Mouse (Mus musculus) layer of hippocampus, adult 11-12 months (tissue): Measurements from ENCODE around the gene Usp33.

Source experiments
- DNase-seq: peaks from one replicate; pipeline ENCODE4 v3.0.0; 2022; ENCODE audit warnings: low spot score

Usp33 gene

DNA sequence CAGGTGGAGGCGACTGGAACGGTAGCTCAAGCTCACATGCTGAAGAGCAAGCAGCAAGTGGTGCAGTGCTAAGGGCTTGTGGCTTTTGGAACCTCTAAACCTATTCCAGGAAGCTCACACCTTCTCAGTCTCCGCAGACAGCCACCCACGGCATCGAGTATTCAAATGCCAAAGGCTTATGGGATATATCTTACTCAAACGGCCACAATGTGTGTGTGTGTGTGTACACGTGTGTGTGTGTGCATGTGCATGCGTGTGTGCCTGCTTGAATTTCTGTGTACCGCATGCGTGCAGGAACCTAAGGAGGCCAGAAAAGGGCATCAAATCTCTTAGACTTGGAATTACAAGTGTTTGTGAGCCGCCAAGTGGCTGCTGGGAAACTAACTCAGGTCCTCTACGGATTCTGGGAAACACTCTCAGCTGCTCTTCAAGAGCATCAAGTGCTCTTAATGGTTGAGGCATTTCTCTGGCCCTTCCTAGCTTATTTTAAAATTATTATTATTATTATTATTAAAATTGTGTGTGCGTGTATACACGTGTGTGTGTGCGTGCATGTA, 3.2 kb upstream of the Usp33 start:
- DNase-seq = no peak

DNA sequence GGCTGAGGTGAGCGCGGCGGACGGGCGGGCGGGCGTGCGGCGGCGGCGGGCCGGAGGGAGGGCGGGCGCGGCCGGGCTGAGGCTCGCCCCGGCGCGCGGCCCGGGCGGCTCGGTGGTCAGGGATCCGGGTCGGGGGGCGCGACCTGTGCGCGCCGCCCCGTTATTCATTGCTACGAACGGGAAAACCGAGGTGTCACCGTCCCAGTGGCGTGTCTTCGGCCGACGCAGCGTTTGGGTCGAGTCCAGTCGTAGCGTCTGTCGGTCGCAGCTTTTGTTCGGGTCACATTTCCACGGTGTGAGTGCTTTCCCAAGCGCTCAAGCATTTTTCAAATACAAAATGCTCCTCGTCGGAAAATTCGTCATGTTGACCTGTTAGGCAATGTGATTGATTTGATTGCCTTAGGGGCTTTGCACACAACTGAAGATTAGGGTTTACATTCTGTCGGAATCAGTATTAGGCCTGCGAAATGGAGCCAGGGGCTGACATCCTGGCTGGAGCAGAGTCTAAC, 409 bp downstream of the Usp33 start:
- DNase-seq = peak; percentile 30

DNA sequence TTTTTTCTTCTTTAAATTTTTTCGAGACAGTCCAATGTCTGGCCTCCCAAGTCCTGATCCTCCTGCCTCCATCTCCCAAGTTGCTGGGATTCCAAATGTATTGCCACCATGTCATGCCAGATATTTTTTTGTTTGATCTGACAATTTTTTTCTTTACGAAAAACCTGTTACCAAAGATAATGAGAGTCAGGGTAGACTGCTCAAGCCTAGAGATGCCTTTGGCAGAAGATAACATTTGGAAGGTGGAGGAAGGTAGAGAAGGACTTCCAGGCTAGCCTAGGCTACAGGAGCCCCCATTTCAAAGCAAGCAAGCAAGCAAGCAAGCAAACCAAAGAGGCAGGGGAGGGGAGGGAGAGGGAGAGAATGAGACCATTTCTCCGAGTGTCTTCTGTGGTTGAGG, 949 bp downstream of the Usp33 start:
- no peak for DNase-seq

DNA sequence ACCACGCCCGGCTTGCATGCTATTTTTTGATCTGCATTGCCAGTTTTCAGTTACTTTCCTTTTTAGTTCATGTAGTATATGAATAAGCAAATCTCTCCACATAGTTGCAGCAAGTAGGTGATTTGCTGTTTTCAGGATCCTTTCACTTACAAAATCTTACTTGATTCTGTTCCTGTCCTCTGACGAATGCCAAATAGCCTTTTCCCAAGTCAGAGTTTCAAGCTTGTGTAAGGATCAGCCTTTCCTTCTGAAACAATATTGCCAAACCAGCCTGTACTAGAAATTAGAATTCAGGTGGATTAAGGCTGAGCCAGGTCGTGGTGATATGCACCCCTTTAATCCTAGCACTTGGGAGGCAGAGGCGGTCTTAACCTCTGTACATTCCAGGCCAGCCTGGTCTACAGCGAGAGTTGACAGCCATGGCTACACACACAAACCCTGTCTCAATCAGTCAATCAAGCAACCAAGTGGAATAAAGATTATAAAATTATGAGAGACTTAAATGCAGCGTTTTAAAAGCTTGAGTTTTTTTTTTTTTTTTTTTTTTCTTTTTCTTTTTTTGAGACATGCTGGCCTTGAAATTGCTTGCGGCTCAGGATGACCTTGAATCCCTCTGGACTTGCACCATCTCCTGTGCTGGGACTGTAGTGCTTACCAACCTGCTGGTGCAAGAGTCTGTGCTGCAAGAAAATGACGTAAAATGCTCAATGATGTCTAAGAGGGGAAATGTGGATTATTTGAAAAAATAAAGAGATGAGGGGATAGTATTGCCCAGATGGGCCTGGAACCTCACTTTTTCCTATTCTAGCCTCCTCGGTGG, 1.9 kb downstream of the Usp33 start:
- DNase-seq = no peak

DNA sequence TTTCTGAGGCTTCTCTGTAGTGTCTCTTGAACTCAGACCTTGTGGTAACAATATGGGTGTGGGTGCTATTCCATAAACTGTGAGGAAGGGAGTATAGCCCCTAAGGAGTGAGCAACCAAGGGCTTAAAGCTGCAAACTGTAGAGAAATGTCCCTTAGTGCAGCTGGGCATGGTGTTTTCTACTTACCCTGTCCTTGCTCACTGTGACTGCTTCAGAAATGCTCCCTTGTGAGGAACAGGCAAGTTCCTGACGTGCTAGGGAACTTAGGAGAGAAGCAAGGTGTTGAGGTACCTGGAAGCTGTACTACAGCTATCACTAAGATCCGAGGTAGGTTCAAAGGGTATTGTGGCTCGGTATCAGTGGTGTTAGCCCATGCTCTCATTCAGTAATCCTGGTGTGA, 4.2 kb downstream of the Usp33 start:
- no peak for DNase-seq

DNA sequence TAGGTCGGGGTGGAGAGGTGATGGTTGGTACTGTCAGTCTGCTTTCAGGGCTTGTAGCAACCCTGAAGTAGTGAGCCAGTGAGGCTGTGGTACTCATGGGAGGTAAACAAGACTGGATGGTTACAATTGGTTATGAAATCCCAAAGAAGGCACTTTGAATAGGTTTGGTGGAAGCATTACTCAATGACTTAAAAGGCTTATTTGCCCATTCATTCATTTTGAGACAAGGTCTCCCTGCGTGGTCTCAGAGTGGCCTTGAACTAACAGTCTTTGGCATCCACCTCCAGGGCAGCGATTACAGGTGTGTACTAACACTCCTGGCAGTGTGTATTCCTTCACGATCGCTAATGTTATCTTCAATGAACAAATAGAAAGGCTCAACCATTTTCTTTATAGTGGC, 4.7 kb downstream of the Usp33 start:
- DNase-seq = no peak

DNA sequence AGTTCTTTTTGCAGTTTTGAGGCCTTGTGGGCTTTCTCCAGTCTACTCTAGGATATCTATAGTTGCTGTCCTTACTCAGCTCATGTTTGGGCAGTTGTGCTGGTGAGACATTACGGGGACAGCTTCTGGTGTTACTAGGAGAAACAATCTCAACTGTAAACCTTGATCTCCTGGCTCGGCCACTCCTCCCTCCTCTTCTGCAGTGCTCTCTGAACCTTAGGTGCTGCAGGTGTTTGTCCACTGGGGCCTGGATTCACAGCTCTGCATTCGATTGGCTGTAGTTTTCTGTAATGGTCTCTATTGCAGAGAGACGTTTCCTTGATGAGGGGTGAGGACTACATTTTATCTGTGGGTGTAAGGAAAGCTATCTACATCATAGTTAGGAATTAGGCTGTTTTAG, 6.0 kb downstream of the Usp33 start:
- no peak for DNase-seq

DNA sequence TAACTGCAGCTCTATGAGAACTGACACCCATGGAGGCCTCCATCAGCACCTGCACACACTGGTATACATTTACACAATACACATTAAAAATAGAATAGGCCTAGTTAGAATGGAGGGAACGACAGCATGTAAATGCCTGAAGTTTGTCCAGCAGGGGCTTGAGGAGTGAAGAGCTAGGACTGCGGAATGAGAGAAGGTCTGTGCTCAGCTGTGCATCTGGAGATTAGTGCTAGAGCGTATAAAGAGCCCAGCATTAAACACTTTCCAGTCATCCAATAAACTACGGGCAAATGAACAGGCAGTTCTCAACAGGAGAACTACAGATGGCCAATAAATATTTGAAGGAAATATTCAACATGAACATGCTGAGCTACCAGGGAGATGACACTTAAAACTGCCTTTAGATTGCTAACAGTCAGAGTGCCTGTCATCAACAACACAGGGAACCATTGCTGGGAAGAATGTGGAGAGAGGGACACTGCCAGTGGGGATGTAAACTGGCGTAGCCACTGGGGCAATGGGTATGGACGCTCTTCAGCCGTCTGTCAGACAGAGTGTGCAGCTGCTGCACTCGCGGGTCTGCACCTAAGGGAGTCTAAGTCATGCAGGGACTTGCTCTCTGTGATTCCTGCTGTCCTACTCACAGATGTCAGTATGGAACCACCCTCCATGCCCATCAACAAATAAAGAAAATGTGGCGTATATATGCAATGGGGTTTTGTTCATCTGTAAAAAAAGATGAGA, 7.3 kb downstream of the Usp33 start:
- DNase-seq = no peak

DNA sequence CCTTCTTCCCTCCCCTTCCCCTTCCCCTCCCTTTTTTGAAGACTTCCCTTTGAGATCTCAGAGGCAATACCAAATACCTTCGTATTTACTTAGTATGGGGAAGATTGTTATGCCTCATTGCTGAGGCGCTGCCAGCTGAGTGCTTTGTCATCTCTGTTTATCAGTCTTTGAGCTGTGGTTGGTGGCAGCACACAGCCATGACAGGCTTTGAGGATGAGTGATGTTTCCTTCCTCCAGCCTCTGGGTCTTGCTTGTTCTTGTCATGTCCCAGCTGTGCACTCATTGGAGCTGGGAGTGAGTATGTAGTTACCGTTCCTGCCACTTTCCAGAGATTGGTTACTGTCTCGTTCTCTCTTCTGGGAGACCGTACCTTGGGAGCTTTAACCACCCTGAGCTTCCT, 9.1 kb downstream of the Usp33 start:
- DNase-seq = no peak

DNA sequence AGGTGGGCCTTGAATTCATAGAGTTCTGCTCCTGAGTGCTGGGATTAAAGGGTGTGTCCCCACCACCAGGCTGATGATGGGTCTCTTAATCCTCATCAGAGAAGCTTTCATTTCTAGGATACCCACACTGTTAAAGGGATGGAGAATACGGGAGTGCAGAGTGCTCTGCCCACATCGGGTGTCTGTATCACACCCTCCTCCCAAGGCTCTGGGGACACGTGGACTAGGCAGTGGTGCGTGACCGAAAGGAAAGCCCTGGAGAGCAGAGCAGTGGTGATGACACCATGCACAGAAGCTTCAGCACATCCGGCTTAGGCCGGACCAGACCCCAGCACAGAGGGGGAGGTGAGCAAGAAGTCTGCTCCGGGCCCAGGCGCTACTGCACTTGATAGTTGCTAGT, 10.5 kb downstream of the Usp33 start:
- DNase-seq = no peak

DNA sequence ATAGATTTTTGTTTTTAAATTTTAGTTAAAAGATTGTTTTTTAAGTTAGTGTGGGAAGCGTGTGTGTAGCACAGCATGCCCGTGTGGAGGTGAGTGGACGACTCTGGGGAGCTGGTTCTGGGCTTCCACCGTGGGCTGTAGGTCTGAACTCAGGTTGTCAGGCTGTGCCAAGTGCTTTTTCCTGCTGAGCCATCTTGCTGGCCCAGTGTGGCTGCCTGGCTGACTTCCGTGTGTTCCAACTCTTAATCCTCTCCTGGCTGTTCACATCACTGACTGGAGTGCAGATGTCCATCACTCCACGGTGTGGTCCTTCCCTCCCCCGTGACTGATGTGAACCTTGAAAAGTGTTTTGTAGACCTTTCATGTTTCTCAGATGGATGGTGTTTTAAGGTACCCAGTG, 12.9 kb downstream of the Usp33 start:
- no peak for DNase-seq

DNA sequence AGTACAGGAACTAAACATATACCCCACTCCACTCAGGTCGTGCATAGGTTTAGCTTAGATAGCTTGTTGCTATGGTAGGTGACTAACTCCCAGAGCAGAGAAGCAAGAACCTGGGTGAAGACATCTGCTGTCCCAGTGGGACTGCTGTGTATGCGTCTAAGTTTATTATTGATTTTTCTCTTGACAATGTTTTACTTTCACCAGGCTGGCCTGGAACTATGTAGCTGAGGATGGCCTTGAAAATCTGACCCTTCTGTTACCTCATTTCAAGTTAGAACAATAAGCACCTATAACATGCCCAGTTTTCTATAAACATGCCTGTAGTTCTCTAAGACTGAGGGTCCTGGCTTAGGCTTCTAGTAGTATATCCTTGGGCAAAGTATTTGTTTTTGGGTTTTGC, 17.9 kb downstream of the Usp33 start:
- no peak for DNase-seq

DNA sequence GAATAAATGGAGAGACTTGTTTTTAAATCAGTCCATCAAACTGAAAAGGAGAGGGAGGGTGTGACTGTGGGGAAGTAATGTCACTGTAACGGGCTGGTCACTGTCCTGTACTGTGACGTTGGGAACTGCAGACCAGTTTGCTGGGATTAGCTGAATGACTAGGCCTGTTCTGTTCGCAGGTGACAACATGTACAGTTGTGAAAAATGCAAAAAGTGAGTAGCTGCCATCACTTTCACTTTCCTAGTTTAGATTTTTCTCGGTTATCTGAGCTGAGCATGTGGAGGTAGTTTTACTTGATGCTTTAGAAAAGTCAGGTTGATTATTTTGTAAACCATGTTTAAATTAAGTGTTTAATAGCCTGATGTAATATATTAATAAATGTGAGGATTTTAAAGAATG, 29.8 kb downstream of the Usp33 start:
- no peak for DNase-seq

DNA sequence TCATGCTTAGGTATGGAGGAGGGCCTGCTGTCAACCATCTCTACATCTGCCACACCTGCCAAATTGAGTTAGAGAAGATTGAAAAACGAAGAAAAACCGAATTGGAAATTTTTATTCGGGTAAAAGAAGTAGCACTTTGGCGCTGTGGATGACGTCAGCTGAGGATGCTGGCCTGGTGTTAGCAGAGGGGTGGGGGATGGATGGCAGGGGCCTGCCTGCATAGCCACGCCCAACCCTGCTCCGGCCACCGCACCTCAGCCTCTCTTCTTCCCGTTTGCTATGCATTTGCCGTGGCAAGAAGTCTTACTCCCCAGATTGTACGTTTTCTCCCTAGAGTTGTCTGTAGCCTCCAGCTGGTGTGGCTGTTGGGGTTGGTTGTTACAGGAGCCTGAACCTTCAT, 37.8 kb downstream of the Usp33 start:
- DNase-seq = no peak

DNA sequence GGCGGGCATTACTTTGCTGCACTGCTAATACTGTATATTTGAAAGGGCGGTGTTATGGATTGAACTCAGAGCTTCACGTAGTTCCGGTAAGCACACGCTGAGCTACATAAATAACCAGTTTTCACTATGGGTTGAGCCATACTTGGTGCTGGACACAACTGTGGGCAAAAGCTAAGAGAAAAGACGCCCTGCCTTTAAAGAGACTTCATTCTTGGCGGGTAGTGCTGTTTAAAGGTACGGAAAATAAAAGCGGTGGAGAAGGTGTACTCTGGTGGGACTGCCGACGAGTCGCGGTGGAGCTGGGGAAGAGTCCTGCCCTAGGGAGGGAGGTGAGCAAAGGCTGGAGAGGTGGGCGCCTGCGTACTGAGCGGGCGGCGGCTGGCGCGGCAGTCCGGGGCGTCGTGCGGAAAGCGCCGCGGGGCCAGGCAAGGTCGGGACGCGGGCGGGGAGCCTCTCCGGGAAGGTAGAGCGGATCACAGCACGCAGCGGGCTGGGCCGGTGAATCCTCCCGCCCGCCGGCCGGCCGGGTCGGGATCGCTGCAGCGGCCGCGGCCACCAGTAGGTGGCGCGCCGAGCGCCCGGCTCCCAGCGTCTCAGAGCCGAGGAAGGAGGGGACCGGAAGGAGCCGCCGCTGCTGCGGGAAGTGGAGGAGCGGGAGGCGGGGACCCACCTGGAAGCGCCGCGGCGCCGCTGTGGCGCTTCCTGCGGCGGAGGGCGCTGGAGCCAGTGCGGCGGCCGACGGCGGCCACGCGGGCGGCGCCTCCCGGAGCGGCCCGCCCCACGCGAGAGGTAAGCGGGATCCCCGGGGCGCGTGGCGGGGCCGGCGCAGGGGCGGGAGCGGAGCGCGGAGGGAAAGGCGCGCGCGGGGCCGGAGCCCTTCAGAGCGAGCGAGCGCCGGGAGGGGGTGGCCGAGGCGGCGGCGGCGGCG, 49.3 kb downstream of the Usp33 start, which contains the start of gene Zzz3:
Gene Zzz3, plus strand, starts transcription at position 124 of the 928 bp plus-strand sequence.
- peak; percentile 90 for DNase-seq

DNA sequence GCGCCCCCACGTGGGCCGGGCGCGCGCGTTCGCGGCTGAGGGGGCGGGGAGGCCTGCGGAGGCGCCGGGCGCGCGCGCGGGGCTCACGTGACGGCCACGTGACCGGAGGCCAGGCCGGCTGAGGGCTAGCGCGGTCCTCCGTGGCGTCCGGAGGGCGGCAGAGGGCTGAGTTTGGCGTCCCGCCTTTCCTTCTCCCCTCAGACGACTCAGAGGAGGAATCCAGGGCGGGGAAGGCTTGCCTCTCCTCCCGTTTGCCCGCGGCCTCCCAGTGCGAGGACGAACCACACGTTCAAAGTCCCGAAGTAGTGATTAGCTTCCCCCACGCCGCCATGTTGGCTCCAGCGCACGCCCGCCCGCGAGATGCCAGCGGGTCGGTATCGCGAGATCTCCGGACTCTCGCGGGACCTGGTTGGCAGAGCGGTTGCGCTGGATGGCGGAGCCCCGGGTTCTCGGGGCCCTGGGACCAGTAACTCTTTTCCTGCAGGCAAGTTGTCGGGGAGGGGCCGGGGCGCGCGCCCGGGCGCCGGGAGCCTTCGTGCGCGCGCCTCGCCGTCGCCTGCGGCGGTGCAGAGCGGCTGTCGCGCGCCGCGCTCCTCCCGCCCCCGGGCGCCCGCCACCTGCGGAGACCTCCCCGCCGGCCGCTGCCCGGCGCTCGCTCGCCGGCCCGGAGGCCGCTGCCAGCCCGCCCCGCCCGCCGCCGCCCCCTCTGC, 50.2 kb downstream of the Usp33 start:
- DNase-seq = peak; percentile 97

DNA sequence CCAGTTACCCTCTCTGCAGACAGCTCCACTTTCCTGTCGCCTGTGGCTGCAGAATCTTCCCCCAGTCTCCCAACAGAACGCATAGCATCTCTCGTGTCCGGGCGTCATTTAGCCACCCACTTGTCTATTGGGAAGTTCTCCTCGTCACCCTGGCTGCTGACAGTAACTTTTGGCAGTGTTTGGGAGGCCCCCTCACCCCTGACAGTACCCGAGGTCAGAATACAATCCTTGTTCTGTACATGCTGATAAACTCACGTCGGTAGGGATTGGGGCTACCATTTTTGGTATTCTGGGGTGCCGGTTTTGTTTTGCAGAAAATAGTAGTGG, 50.7 kb downstream of the Usp33 start:
- DNase-seq = peak; percentile 36

DNA sequence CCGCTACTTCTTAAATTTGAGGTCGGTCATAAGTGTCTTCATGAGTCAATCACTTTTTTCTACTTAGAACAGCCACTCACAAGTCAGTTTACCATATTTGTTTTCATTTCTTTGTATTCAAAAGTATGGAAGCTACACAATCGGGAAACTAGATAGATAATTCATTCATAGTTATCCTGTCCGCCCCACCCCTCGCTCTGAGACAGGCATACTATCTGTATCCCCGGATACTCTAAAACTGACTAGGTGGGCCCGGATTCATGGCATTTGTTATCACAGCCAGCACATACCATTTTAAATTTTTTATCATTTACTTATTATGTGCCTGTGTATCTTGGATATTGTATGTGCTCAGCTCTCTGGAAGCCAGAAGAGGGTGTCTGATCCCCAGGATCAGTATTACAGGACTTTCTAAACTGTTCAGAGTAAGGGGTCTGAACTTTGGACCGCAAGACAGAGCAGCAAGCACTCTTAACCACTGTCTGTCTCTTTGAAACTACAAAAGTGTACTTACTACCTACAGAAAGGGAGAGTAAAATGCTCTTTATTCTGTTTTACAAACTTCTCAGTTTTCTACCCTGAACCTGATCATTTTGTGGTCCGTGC, 51.2 kb downstream of the Usp33 start:
- DNase-seq = no peak

DNA sequence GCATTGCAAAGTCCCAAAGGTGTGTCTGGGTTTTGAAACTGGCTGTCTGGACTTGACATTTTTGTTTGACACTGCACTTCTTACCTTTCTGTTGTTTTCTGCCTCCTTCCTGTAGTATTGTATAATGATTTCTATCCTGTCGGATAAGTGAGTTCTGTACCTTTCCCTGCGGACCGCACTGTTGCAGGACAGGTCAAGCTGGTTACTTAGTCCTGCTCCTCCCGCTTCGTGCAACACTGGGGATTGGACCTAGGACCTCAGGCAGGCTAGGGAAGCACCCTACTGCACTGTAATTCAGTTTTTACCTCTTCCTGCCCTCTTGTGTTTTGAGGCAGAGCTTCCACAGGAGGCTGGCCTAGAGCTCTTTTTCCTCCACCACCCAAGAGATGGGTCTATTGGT, 54.2 kb downstream of the Usp33 start:
- no peak for DNase-seq

DNA sequence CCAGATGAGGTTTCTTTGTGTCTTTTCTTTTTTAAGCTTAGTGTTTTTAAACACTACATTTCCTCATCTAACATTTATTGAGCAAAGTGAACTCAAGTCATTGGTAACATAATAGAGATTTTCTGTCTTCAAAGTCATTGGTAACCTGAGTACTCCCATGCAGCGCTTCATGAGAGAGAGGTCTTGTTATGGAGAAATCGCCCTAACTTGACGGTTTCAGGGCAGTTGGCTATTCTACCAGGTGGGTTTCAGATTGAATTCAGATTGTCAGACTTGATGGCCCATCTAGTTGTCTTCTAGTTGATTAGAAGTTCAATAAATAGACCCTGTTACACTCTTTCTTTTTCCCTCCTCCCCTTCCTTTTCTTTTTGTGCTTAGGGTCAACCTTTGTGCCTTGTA, 54.6 kb downstream of the Usp33 start:
- no peak for DNase-seq
